ENCODE assay signal across 9 mouse cellular contexts in the genomic region with DNA sequence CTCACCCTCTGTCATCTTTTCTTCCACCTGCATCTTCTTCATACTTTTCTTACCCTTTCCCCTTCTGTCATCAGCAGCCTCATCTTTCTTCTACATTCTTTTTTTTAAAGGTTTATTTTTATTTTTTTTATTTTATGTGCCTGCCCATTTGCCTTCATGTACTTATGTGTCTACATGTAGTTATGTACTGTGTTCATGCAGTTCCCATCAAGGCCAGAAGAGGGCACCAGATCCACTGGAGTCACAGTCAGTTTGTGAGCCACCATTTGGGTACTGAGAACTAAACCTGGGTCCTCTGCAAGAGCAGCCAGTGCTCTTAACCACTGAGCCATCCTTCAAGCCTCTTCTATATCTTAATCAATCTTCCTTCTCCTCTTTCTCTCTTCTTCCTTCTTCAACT.
DNase-seq lines count a peak whose midpoint lies in the region; ATAC-seq and TF ChIP-seq lines count a peak whose summit lies in the region.
"Had no signal": no experiment of that assay in that cellular context is flagged by ENCODE, and none has a peak within 500 bp of the region (broad histone marks: within the 10 kb centered on the region; RNA-seq: fewer than 3 reads in every experiment).

No protein-coding gene starts in this region.

- no peak overlapping the region for H3K27ac ChIP-seq in intestine, postnatal 0 days (ENCODE audit: low read depth, low read length)
- no peak overlapping the region for H3K27ac ChIP-seq in intestine, embryonic 15.5 days
- H3K27ac ChIP-seq: midbrain, embryonic 13.5 days had no signal

- no peak for ATAC-seq in intestine, postnatal 0 days
- no peak for ATAC-seq in intestine, embryonic 15.5 days
- ATAC-seq in monocyte, adult 5-6 weeks (replicated peaks; ENCODE audit: insufficient number of reproducible peaks, low FRiP score, low TSS enrichment, poor library complexity, severe bottlenecking) = no peak
- ATAC-seq: midbrain, embryonic 13.5 days had no signal

- no peaks in the 10 kb centered on the region for H3K36me3 ChIP-seq in intestine, postnatal 0 days (ENCODE audit: control insufficient read depth, insufficient read depth)
- no peaks in the 10 kb centered on the region for H3K36me3 ChIP-seq in intestine, embryonic 15.5 days
- H3K36me3 ChIP-seq in E14TG2a.4 (ENCODE audit: insufficient read depth, low read length) = no peaks in the 10 kb centered on the region
- H3K36me3 ChIP-seq: midbrain, embryonic 13.5 days had no signal

- TF ChIP-seq CTCF in intestine, postnatal 0 days (IDR thresholded peaks at IDR 0.05; ENCODE audit: low read depth) = peak; percentile 67
- TF ChIP-seq CTCF in E14TG2a.4 (conservative IDR thresholded peaks at IDR 0.05; ENCODE audit: low read length) = peak; percentile 70

- H3K4me1 ChIP-seq in intestine, postnatal 0 days (replicated peaks; ENCODE audit: control insufficient read depth, insufficient read depth, low read length) = no peaks in the 10 kb centered on the region
- H3K4me1 ChIP-seq in intestine, embryonic 15.5 days (replicated peaks) = no peaks in the 10 kb centered on the region
- H3K4me1 ChIP-seq in E14TG2a.4 (replicated peaks; ENCODE audit: low read depth, low read length) = no peaks in the 10 kb centered on the region

- peak; percentile 22 for DNase-seq in c-Kit-positive CD71-positive TER-119-positive erythroid progenitor cells, embryonic 14.5 days (ENCODE audit: low spot score)
- peak; percentile 44 for DNase-seq in retina, embryonic 14.5 days (ENCODE audit: low spot score)
- DNase-seq in frontal cortex, postnatal 36 days (ENCODE audit: low spot score in 2 of 2) = no peak
- no peak for DNase-seq in cerebellum, adult 18-20 months

- H3K4me2 ChIP-seq in intestine, postnatal 0 days (replicated peaks; ENCODE audit: low read depth) = no peak overlapping the region
- no peak overlapping the region for H3K4me2 ChIP-seq in intestine, embryonic 15.5 days (replicated peaks)
- H3K4me2 ChIP-seq: midbrain, embryonic 13.5 days had no signal

- H3K4me3 ChIP-seq in intestine, postnatal 0 days (ENCODE audit: low read depth, low read length) = no peak overlapping the region
- no peak overlapping the region for H3K4me3 ChIP-seq in intestine, embryonic 15.5 days (replicated peaks)
- no peak overlapping the region for H3K4me3 ChIP-seq in E14TG2a.4 (replicated peaks; ENCODE audit: low read length)
- H3K4me3 ChIP-seq: midbrain, embryonic 13.5 days had no signal

- H3K9me3 ChIP-seq in intestine, postnatal 0 days (ENCODE audit: control insufficient read depth) = peaks cover 4% of the 10 kb centered on the region; the same call in 1 of the 2 replicates
- H3K9me3 ChIP-seq in intestine, embryonic 15.5 days = no peaks in the 10 kb centered on the region
- H3K9me3 ChIP-seq in E14TG2a.4 (ENCODE audit: low read length) = no peaks in the 10 kb centered on the region
- H3K9me3 ChIP-seq: midbrain, embryonic 13.5 days had no signal

- H3K27me3 ChIP-seq in intestine, postnatal 0 days (replicated peaks; ENCODE audit: control insufficient read depth, insufficient read depth, low read length) = no peaks in the 10 kb centered on the region
- H3K27me3 ChIP-seq in intestine, embryonic 15.5 days (replicated peaks) = no peaks in the 10 kb centered on the region
- H3K27me3 ChIP-seq in E14TG2a.4 (ENCODE audit: insufficient read depth, low read length) = peaks cover 10% of the 10 kb centered on the region
- H3K27me3 ChIP-seq: midbrain, embryonic 13.5 days had no signal

- no peak overlapping the region for H3K9ac ChIP-seq in intestine, postnatal 0 days (ENCODE audit: low read depth, low read length)
- no peak overlapping the region for H3K9ac ChIP-seq in intestine, embryonic 15.5 days
- H3K9ac ChIP-seq: midbrain, embryonic 13.5 days had no signal

Comparison
In these comparisons a context has a peak if more than half of its experiments do, and no peak if none do; other contexts are left out.
1. DNase-seq: peak in c-Kit-positive CD71-positive TER-119-positive erythroid progenitor cells, embryonic 14.5 days (single experiment) and retina, embryonic 14.5 days (single experiment); none in frontal cortex, postnatal 36 days (0 of 2) and cerebellum, adult 18-20 months (0 of 2).